Mouse (Mus musculus) neural tube, embryonic 15.5 days (tissue): Measurements from ENCODE around the gene Mrc2. TPM values are rescaled to one million over a fixed set of nuclear protein-coding genes. Genes with fewer than 3 reads are reported as not detected.

Experiments
- ATAC-seq: fragments of 200-750 bp; cut with Nextera tagmentation; 2 replicates; pipeline ENCODE4 v1.8.0; 2017; ENCODE audit warnings: mild to moderate bottlenecking, moderate TSS enrichment, moderate library complexity; ENCODE audit not compliant: low FRiP score
- H3K27ac ChIP-seq: fragments of 300-500 bp; sonication (generic); replicated peaks from 2 replicates; pipeline ENCODE4 v1.5.1; 2015; ENCODE audit warnings: mild to moderate bottlenecking, inconsistent platforms
- H3K27me3 ChIP-seq: fragments of 300-500 bp; sonication (generic); replicated peaks from 2 replicates; pipeline ENCODE4 v1.6.1; 2015; ENCODE audit warnings: inconsistent platforms
- H3K36me3 ChIP-seq: fragments of 300-500 bp; sonication (generic); 2 replicates; pipeline ENCODE4 v1.6.1; 2015; ENCODE audit warnings: inconsistent platforms
- H3K4me1 ChIP-seq: fragments of 300-500 bp; sonication (generic); 2 replicates; pipeline ENCODE4 v1.6.1; 2015; ENCODE audit warnings: inconsistent platforms
- H3K4me2 ChIP-seq: fragments of 300-500 bp; sonication (generic); 2 replicates; pipeline ENCODE4 v1.6.1; 2015; ENCODE audit warnings: inconsistent platforms, mild to moderate bottlenecking, moderate library complexity
- H3K4me3 ChIP-seq: fragments of 300-500 bp; sonication (generic); replicated peaks from 2 replicates; pipeline ENCODE4 v1.5.1; 2015; ENCODE audit warnings: mild to moderate bottlenecking, inconsistent platforms
- H3K9ac ChIP-seq: fragments of 300-500 bp; sonication (generic); replicated peaks from 2 replicates; pipeline ENCODE4 v1.6.1; 2015; ENCODE audit warnings: mild to moderate bottlenecking, inconsistent platforms
- H3K9me3 ChIP-seq: fragments of 300-500 bp; sonication (generic); replicated peaks from 2 replicates; pipeline ENCODE4 v1.6.1; 2016; ENCODE audit warnings: inconsistent platforms
- WGBS: fragments of 180-500 bp; shearing (Covaris S2); methylation state at CpG from one replicate; pipeline ENCODE4 v1.1.7; 2015; ENCODE audit warnings: mixed read lengths; 5-methylcytosine and 5-hydroxymethylcytosine counted together
- polyA plus RNA-seq: library from polyadenylated mRNA; unstranded; fragments of >200 nt; fragmentation: Nextera tagmentation; extraction: Ambion mirVana; gene quantifications from 2 replicates; pipeline ENCODE4 v1.2.1, GENCODE M21; 2015

Mrc2 gene
- polyA plus RNA-seq, 1 experiment from 2014 or later = 5.1 TPM

DNA sequence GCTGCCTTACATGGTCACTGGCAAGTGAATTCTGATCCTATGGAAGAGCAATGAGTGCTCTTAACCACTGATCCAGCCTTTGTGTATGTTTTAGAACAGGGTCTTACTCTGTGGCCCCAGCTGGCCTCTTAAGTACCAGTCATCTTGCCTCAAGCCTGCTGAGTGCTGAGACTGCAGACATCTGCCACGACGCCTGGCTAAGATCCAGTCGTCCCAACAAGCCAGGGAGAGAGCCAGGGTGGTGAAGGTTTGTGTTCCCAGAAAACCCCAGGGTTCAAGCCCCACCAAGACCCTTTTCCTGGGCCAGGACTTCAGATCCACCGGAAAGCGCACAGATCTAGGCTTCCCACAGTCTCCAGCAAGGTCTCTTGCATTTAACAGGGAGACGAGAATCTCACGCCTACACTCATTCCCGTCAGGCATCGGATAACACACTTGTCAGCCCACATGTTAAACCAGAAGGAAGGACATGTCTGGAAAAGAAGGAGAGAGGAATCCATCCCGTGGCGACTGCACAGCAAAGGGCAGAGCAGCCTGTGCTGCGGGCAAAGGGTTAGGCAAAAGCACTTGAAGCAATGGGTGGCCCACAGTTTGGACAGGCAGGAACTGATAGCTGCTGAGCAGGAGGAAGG lies 20.0 kb downstream of the Mrc2 start:
- Histone ChIP-seq H3K36me3 (no peaks in the 10 kb centered on the region), H3K27me3 (no peaks in the 10 kb centered on the region), H3K4me1 (peaks cover 31% of the 10 kb centered on the region), H3K27ac (no peak overlapping the region; the same call in 1 of the 2 replicates), H3K4me3 (no peak overlapping the region), H3K4me2 (no peak overlapping the region), H3K9ac (no peak overlapping the region), H3K9me3 (no peaks in the 10 kb centered on the region)
- WGBS = 70% methylated on average over 12 of the region's 12 CpGs
- no peak for ATAC-seq

DNA sequence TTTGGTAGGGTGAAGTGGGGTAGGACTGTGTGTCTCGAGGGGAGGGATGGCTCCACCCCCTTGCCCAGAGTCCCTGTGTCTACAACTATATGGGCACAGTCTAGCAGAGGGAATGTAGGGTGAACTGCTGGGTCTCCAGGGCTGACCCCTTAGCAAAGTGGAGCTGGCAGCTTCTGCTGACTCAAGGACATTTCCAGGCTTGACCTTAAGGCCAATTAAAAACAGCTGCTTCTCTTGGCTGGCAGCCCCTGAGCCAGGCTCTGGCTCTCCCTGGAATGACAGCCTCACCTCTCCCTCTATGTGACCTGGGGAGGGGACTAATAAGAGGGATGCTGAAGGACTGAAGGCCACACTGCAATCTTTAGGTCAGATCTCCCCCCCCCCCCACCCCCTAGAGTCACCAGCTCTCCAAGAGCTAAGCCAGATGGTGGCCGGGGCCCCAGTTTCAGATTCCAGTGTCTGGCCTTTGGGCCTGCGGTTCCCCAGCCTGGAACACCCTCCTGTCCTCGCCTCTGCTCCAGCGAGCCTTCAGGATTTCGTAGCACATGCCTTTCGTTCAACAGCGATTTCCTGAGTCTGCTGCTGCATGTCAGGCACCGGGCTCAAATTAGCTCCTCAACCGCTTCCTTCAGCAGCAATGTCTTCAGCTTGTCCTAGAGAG lies 20.7 kb downstream of the Mrc2 start:
- Histone ChIP-seq H3K4me1 (peaks cover 31% of the 10 kb centered on the region), H3K36me3 (no peaks in the 10 kb centered on the region), H3K9me3 (no peaks in the 10 kb centered on the region), H3K27ac (peak overlapping the region; percentile 54; the same call in 1 of the 2 replicates), H3K4me3 (no peak overlapping the region), H3K4me2 (no peak overlapping the region), H3K27me3 (no peaks in the 10 kb centered on the region), H3K9ac (no peak overlapping the region)
- 56% methylated on average over 10 of the region's 10 CpGs for WGBS
- no peak for ATAC-seq

DNA sequence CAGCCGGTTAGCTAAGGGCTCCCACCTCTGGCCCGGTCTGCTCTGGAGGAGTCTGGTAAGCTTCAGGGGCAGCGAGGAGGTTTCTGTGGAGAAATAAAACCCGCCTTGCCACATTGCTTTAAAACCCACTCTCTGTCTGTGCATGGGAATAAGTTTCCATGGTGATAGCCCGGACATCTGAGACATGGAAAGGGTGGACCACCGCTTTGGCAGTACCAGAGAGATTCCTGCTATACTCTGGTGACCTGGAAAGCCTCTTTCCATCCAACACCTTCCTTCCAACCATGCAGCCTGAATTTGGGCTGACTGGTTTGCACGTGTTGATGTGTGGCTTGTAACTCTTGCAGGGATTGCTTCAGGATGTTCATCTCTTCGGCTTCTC lies 21.2 kb downstream of the Mrc2 start:
- no peak overlapping the region for H3K4me3 ChIP-seq
- H3K4me2 ChIP-seq = no peak overlapping the region
- H3K9ac ChIP-seq = no peak overlapping the region
- no peaks in the 10 kb centered on the region for H3K36me3 ChIP-seq
- ATAC-seq = no peak
- no peaks in the 10 kb centered on the region for H3K27me3 ChIP-seq
- peaks cover 31% of the 10 kb centered on the region for H3K4me1 ChIP-seq
- H3K27ac ChIP-seq = peak overlapping the region; percentile 54; the same call in 1 of the 2 replicates
- no peaks in the 10 kb centered on the region for H3K9me3 ChIP-seq
- WGBS = 35% methylated on average over 8 of the region's 8 CpGs

DNA sequence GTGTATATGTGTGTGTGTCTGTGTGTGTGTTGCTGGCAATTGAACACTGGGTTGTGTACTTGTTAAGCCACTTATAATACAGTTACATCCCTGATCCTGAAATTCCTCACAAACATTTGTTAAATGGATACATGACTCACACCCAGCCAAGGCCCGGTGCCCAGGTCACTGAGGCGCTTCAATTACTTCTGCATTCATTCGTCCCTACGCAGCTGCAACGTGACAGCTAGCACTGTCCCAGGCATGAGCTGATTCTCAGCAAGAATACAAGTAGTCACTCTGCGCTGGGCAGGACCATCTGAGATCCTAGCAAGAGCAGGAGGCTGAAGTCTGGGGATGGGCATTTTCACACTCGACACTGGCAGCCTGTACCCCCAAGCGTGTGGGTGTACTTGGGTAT lies 22.9 kb downstream of the Mrc2 start:
- H3K9ac ChIP-seq = no peak overlapping the region
- ATAC-seq = no peak
- H3K4me1 ChIP-seq = peaks cover 31% of the 10 kb centered on the region
- H3K36me3 ChIP-seq = no peaks in the 10 kb centered on the region
- 69% methylated on average over 8 of the region's 8 CpGs for WGBS
- H3K4me2 ChIP-seq = no peak overlapping the region
- H3K4me3 ChIP-seq = no peak overlapping the region
- H3K27me3 ChIP-seq = no peaks in the 10 kb centered on the region
- no peaks in the 10 kb centered on the region for H3K9me3 ChIP-seq
- H3K27ac ChIP-seq = no peak overlapping the region

DNA sequence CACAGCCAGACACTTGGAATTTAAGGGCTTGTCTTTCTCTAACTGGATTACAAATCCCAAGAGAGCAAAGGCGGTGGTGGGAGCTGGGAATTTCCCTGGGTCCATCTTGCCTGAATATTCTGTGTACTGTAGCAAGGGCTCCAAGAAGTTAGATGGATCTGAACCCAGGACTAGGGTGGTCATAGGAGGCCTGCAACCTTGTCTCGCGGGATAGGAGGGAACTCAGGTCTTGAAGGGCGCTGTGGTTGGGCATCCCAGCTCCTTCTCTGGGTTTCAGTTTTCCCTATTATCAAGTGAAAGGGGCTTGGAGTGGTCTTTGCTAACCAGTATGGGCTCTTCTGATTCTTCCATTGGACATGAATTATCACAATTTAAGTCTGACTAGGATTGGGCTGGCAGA lies 23.7 kb downstream of the Mrc2 start:
- Histone ChIP-seq H3K27ac (no peak overlapping the region), H3K4me1 (peaks cover 31% of the 10 kb centered on the region), H3K27me3 (no peaks in the 10 kb centered on the region), H3K4me2 (no peak overlapping the region), H3K4me3 (no peak overlapping the region), H3K9ac (no peak overlapping the region), H3K9me3 (no peaks in the 10 kb centered on the region), H3K36me3 (no peaks in the 10 kb centered on the region)
- WGBS = 96% methylated on average over 4 of the region's 4 CpGs
- no peak for ATAC-seq

DNA sequence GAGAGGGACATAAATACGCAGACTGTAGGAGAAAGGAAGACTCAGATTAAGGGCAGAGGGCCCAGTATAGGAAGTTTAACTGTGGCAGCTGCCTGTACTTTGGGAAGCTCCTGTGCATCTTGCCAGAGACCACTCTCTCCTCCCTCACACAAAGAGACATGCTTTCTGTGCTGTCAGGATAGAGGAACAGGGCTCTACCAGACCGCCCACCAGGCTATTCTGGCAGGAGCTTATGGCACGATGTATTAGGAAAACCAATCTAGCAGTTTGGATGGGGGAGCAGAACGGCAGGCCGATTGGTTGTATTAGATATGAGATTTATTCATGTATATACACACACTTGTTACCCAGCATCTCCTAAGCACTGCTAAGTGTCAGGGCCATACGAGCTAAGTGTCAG lies 25.3 kb downstream of the Mrc2 start:
- no peaks in the 10 kb centered on the region for H3K36me3 ChIP-seq
- H3K9me3 ChIP-seq = no peaks in the 10 kb centered on the region
- 98% methylated on average over 6 of the region's 6 CpGs for WGBS
- H3K9ac ChIP-seq = no peak overlapping the region
- ATAC-seq = no peak
- no peak overlapping the region for H3K27ac ChIP-seq
- H3K4me2 ChIP-seq = no peak overlapping the region
- H3K27me3 ChIP-seq = no peaks in the 10 kb centered on the region
- no peak overlapping the region for H3K4me3 ChIP-seq
- peaks cover 19% of the 10 kb centered on the region for H3K4me1 ChIP-seq

DNA sequence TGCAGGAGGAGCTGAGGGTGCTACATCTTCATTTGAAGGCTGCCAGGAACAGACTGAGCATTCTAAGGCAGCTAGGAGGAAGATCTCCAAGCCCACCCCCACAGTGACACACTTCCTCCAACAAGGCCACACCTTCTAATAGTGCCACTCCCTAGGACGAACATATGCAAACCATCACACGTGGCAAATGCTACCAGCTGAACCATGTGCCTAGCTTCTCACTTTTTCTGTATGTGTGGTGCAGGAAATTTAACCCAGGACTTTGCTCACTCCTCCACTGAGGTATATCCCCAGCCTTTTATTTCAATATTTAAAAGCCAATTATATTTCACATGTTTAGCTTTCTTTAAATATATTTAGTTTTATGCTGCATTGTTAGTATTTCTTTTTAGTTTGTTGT lies 28.6 kb downstream of the Mrc2 start:
- Histone ChIP-seq H3K4me2 (no peak overlapping the region), H3K9me3 (no peaks in the 10 kb centered on the region), H3K27ac (no peak overlapping the region), H3K4me3 (no peak overlapping the region), H3K4me1 (no peaks in the 10 kb centered on the region), H3K9ac (no peak overlapping the region), H3K27me3 (no peaks in the 10 kb centered on the region), H3K36me3 (no peaks in the 10 kb centered on the region)
- ATAC-seq = no peak
- 90% methylated on average over 2 of the region's 2 CpGs for WGBS

DNA sequence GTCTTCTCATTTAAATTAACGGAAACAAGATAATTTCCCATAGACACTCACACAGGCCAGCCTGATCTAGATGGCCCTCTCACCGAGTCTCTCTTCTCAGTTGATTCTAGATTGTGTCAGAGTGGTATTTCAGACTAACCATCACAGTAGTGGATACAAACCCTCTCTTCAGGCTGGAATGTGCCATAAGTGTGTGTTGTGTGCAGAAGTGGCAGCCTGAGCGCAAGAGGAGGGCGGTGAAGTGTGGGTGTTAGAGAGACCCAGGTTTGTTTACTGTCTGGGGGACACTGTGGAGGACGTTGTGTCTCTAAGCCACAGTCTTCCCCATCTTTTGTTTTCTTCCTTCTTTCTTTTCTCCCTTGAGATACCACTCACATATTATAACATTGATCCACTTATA lies 31.1 kb downstream of the Mrc2 start:
- H3K9ac ChIP-seq = no peak overlapping the region
- no peaks in the 10 kb centered on the region for H3K4me1 ChIP-seq
- no peaks in the 10 kb centered on the region for H3K27me3 ChIP-seq
- no peak overlapping the region for H3K4me2 ChIP-seq
- H3K4me3 ChIP-seq = no peak overlapping the region
- no peaks in the 10 kb centered on the region for H3K36me3 ChIP-seq
- 89% methylated on average over 5 of the region's 5 CpGs for WGBS
- H3K9me3 ChIP-seq = no peaks in the 10 kb centered on the region
- no peak overlapping the region for H3K27ac ChIP-seq
- no peak for ATAC-seq

DNA sequence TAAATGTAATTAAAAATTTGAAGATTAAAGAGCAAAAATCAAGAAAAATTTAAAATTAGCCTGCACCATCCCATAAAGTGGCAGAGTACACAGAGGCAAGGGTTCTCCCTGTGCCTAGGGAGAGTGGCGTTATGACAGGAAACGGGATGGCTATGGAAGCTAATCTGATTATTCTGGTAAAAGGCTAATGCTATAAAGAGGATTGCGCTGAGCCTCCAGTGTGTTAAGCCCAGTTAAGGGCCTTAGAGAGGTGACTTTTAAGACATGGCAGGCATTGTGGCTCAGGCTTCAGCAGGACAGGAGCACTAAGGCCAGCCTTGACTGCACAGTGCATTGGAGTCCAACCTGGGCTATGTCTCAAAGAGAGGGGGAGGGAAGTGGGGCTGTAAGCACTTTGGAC lies 34.7 kb downstream of the Mrc2 start:
- H3K27ac ChIP-seq = no peak overlapping the region
- no peaks in the 10 kb centered on the region for H3K27me3 ChIP-seq
- H3K9ac ChIP-seq = no peak overlapping the region
- no peak overlapping the region for H3K4me3 ChIP-seq
- H3K9me3 ChIP-seq = no peaks in the 10 kb centered on the region
- H3K4me1 ChIP-seq = peaks cover 5% of the 10 kb centered on the region; the same call in 1 of the 2 replicates
- 98% methylated on average over 3 of the region's 3 CpGs for WGBS
- H3K4me2 ChIP-seq = no peak overlapping the region
- ATAC-seq = no peak
- H3K36me3 ChIP-seq = no peaks in the 10 kb centered on the region

DNA sequence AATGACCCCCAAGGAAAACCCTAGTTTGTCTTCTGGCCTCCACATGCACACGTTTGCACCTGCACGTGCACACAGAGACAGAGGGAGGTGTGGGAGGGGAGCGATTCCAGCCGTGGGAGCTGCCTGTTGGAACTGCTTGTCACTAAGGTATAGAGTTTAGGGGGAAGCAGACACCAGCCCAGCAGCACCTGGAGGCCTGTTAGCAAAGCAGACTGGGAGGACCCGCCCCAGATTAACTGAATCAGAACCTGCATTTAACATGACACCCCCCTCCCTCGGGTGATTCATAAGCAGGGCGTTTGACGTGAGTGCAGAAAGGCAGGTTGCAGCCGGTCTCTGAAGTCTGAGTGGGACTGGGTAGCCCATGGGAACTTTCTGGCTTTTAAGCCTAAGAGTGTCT lies 37.5 kb downstream of the Mrc2 start:
- Histone ChIP-seq H3K4me3 (no peak overlapping the region), H3K9ac (no peak overlapping the region), H3K4me2 (no peak overlapping the region), H3K9me3 (no peaks in the 10 kb centered on the region), H3K36me3 (no peaks in the 10 kb centered on the region), H3K27ac (no peak overlapping the region), H3K27me3 (no peaks in the 10 kb centered on the region), H3K4me1 (peaks cover 5% of the 10 kb centered on the region; the same call in 1 of the 2 replicates)
- ATAC-seq = no peak
- 74% methylated on average over 9 of the region's 9 CpGs for WGBS

DNA sequence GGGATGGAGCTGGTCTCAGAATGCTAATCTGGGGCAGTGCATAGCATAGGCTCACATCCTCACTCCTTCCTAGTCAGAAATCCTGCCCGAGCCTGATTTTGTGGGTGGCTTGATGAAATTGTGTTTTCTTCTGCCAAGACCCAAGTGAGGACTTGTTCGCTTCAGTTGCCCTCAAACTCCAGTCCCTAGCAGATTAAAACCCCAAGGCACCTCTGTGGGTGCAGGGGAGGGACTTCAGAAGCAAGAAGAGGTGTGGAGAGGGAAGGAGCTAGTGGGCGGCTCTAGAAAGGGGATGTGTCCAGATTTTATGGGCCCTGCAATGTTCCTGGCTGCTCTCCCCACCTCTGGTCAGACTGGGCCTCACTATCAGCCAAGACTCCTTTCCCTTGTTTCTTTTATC lies 38.7 kb downstream of the Mrc2 start:
- Histone ChIP-seq H3K4me1 (peaks cover 5% of the 10 kb centered on the region; the same call in 1 of the 2 replicates), H3K4me3 (no peak overlapping the region), H3K36me3 (no peaks in the 10 kb centered on the region), H3K27me3 (no peaks in the 10 kb centered on the region), H3K4me2 (no peak overlapping the region), H3K9me3 (no peaks in the 10 kb centered on the region), H3K27ac (no peak overlapping the region), H3K9ac (no peak overlapping the region)
- 92% methylated on average over 3 of the region's 3 CpGs for WGBS
- ATAC-seq = no peak

DNA sequence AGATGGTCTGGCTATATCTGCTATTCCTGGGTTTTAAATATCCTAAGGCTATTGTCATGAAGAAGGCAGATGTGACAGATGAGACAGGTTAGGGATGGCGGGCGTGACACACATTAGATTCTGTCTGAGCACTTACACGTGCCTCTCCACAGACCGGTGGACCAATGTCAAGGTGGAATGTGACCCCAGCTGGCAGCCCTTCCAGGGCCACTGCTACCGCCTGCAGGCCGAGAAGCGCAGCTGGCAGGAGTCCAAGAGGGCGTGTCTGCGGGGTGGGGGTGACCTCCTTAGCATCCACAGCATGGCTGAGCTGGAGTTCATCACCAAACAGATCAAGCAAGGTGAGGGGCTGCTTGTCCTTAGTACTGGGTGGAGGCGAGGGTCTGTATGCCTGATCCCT lies 39.3 kb downstream of the Mrc2 start:
- Histone ChIP-seq H3K27ac (no peak overlapping the region), H3K4me3 (no peak overlapping the region), H3K9ac (no peak overlapping the region), H3K4me1 (peaks cover 5% of the 10 kb centered on the region; the same call in 1 of the 2 replicates), H3K36me3 (no peaks in the 10 kb centered on the region), H3K4me2 (no peak overlapping the region), H3K9me3 (no peaks in the 10 kb centered on the region), H3K27me3 (no peaks in the 10 kb centered on the region)
- no peak for ATAC-seq
- WGBS = 37% methylated on average over 10 of the region's 10 CpGs
